Mouse (Mus musculus) cerebellum, adult 2 months (tissue): ENCODE data around the gene Arntl2. TPM values are rescaled to one million over a fixed set of nuclear protein-coding genes. Genes with fewer than 3 reads are reported as not detected.

Source experiments
- DNase-seq, 2 experiments: peaks; one replicate each; pipeline ENCODE4 v3.0.0; 2021
- H3K27ac ChIP-seq: fragments of 200-500 bp; 2 replicates; pipeline ENCODE4 v1.5.1; 2012; ENCODE audit warnings: low read length, control low read depth, inconsistent platforms; ENCODE audit not compliant: insufficient read depth
- H3K27me3 ChIP-seq: fragments of 200-500 bp; 2 replicates; pipeline ENCODE4 v1.6.1; 2012; ENCODE audit warnings: inconsistent platforms, mild to moderate bottlenecking, low read length, moderate library complexity; ENCODE audit not compliant: control insufficient read depth, insufficient read depth
- H3K4me1 ChIP-seq: fragments of 200-500 bp; 2 replicates; pipeline ENCODE4 v1.6.1; 2011; ENCODE audit warnings: low read length; ENCODE audit not compliant: control insufficient read depth, insufficient read depth
- H3K4me3 ChIP-seq: fragments of 200-500 bp; replicated peaks from 2 replicates; pipeline ENCODE3; 2011; ENCODE audit warnings: mild to moderate bottlenecking, low read depth, low read length, control low read depth; ENCODE audit not compliant: insufficient read depth
- CTCF ChIP-seq: fragments of 200-500 bp; IDR thresholded peaks from 2 replicates; pipeline ENCODE4 v1.5.1; 2011; ENCODE audit warnings: low read depth, mild to moderate bottlenecking, control low read depth, low read length, moderate library complexity, borderline replicate concordance; ENCODE audit not compliant: insufficient read depth
- POLR2A ChIP-seq: fragments of 200-500 bp; IDR thresholded peaks from 2 replicates; pipeline ENCODE4 v1.6.1; 2011; ENCODE audit warnings: low read length, control low read depth, borderline replicate concordance; ENCODE audit not compliant: insufficient read depth
- WGBS: fragments of 180-500 bp; shearing (Covaris S2); methylation state at CpG from one replicate; pipeline ENCODE4 v1.1.7; 2018; 5-methylcytosine and 5-hydroxymethylcytosine counted together
- polyA plus RNA-seq: library from polyadenylated mRNA; depleted of rRNA; stranded (reverse); fragments of >200 nt; gene quantifications from 2 replicates; pipeline ENCODE4 v1.2.3, GENCODE M21; 2012

Gene Arntl2
- polyA plus RNA-seq, 1 experiment, result 15.0 TPM

GRCm38 (mm10) chr6:146844867-146845266 lies 49.0 kb downstream of the Arntl2 start:
- no peaks in the 10 kb centered on the region; the same call in 1 of the 2 replicates for H3K4me1 ChIP-seq
- no peak for DNase-seq
- no peaks in the 10 kb centered on the region for H3K27me3 ChIP-seq
- 66% methylated on average over 6 of the region's 6 CpGs for WGBS
- TF ChIP-seq POLR2A, result no peak
- no peak for TF ChIP-seq CTCF
- H3K4me3 ChIP-seq, result no peak overlapping the region
- H3K27ac ChIP-seq, result no peak overlapping the region

DNA sequence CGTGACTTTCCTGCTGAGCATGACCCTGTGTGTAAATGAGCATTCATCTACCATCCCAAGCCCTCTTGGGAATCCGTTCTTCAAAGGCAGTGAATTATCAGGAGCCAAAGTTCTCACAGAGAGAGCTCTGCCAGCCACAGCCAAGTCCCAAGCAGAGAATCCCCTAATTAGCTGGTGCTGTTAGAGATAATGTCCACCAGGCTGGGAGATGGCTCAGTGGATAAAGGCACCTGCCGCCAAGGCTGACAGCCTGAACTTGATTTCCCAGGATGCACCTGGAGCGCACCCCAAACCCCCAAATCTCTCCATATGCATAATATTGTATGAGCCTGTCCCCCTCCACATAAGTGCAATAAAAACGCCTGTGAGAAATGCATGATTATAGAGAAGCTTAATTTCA lies 49.5 kb downstream of the Arntl2 start:
- no peak for DNase-seq
- Histone ChIP-seq H3K27ac (no peak overlapping the region), H3K27me3 (no peaks in the 10 kb centered on the region), H3K4me1 (no peaks in the 10 kb centered on the region), H3K4me3 (no peak overlapping the region)
- WGBS, result 64% methylated on average over 5 of the region's 5 CpGs
- TF ChIP-seq CTCF, result no peak

- Histone ChIP-seq H3K27ac (no peak overlapping the region), H3K27me3 (no peaks in the 10 kb centered on the region), H3K4me1 (no peaks in the 10 kb centered on the region), H3K4me3 (no peak overlapping the region)
- no peak for TF ChIP-seq POLR2A
- no peak for TF ChIP-seq CTCF
- WGBS, result 56% methylated on average over 15 of the region's 15 CpGs
- no peak for DNase-seq
Measured at GRCm38 (mm10) chr6:146845961-146846750, 50.3 kb downstream of the Arntl2 start.

DNA sequence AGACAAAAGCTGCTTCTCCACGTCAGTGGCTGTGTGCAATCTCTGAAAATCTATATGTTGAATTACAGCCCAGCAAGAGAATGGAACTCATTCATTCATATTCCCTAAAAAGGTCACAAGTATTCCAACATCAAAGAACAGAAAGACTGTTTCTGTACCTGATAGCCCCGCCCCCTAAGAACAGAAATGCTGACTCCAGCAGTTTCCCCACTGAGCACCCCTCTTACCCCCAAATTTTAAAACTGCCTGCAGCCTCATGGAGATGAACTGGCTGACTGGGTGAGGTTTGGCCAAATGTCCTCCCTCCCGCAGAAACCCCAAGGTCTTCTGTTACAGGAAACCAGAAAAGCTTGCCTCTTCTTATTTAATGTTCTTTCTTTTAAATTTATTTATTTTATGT lies 51.5 kb downstream of the Arntl2 start:
- H3K4me1 ChIP-seq, result no peaks in the 10 kb centered on the region
- no peak for DNase-seq
- TF ChIP-seq POLR2A (no peak), CTCF (no peak)
- H3K27ac ChIP-seq, result no peak overlapping the region
- H3K4me3 ChIP-seq, result no peak overlapping the region
- 79% methylated on average over 3 of the region's 3 CpGs for WGBS
- H3K27me3 ChIP-seq, result no peaks in the 10 kb centered on the region

DNA sequence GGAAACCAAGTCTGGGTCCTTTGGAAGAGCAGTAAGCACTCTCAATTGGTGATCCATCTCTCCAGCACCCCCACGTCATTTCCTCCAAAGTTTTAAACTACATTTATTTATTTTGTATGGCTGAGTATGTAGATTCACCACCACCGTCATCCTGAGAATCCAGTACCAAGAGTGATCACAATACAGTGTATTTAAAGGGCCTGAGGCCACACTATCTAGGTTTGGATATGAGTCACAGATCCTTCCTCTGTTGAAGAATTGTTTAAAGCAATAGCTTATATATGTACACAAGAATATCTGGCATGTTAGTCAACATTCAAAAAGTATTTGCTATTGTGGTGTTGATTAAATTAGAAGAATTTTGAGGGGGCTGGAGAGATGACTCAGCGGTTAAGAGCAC lies 52.4 kb downstream of the Arntl2 start:
- TF ChIP-seq CTCF (no peak), POLR2A (no peak)
- Histone ChIP-seq H3K27ac (no peak overlapping the region), H3K4me3 (no peak overlapping the region), H3K27me3 (no peaks in the 10 kb centered on the region), H3K4me1 (no peaks in the 10 kb centered on the region)
- no peak for DNase-seq
- 94% methylated on average over 3 of the region's 3 CpGs for WGBS

GRCm38 (mm10) chr6:146850050-146850449 lies 54.2 kb downstream of the Arntl2 start, which contains the start of gene Smco2:
TSS of gene Smco2 (plus strand) at chr6:146850104.
- Histone ChIP-seq H3K4me3 (no peak within 1 kb of the TSS), H3K27me3 (no peaks in the 10 kb centered on the region), H3K4me1 (no peaks in the 10 kb centered on the region), H3K27ac (no peak within 1 kb of the TSS)
- no peak for DNase-seq
- 75% methylated on average over 4 of the region's 4 CpGs for WGBS
- TF ChIP-seq CTCF (no peak), POLR2A (no peak)

DNA sequence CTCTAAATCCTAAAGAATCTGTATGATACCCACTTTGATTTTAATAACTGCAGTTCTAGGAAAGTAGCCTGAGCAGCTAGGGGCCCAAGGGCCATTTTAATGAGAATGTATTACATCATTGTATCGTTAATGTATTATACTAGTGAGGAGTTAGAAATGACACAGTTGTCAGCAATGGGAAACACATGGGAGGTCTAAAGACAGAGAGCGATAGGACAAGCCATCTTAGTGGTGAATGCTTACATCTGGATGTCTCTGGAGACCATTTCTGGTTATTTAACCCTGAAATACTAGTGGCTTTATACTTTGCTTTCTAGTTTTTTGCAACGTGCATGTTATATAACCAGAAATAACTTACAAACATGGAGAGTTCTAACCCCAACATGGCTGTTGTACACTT lies 56.1 kb downstream of the Arntl2 start:
- Histone ChIP-seq H3K4me3 (no peak overlapping the region), H3K27ac (no peak overlapping the region), H3K4me1 (no peaks in the 10 kb centered on the region), H3K27me3 (no peaks in the 10 kb centered on the region)
- TF ChIP-seq CTCF (no peak), POLR2A (no peak)
- no peak for DNase-seq
- WGBS, result 90% methylated on average over 3 of the region's 3 CpGs

GRCm38 (mm10) chr6:146852739-146853138 lies 56.9 kb downstream of the Arntl2 start:
- Histone ChIP-seq H3K27ac (no peak overlapping the region), H3K4me1 (no peaks in the 10 kb centered on the region), H3K27me3 (no peaks in the 10 kb centered on the region), H3K4me3 (no peak overlapping the region)
- TF ChIP-seq CTCF (no peak), POLR2A (no peak)
- 47% methylated on average over 4 of the region's 4 CpGs for WGBS
- DNase-seq, result no peak
